Comparison of ENCODE assay signal across 8 mouse cellular contexts in the genomic region with DNA sequence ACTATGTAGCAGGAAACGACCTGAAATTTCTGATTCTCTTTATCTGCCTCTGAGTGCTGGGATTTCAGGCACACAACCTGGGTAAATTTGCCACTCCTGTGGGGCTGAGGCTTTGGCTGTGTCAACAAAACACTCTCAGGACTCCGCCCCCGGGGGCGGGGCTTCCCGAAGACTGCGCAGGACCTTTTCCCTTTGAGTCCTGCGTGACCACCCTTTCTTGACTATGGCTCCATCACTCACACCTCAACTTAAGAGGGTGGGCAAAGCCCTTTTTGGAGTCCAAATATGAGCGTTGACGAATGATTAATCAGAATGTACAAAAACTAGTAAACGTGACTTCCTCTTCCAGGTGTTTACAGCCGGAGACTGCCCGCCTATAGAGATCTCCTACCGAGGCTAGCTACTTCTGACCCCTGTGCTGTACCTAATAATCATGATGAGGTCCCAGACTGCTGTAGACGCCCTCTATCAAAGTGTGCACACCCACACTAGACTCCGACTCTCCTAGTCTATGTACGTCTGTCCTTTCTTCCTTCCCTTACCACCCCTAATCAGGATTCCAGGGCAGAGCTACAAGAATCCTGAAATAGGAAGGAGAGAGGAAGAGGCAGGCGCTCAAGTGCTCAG. TPM values are rescaled to one million over a fixed set of nuclear protein-coding genes. Genes with fewer than 3 reads are reported as not detected.
DNase-seq lines count a peak whose midpoint lies in the region; ATAC-seq lines count a peak whose summit lies in the region.

No protein-coding gene starts in this region.

- H3K4me1 ChIP-seq in heart, embryonic 16.5 days (ENCODE audit: control insufficient read depth, insufficient read depth, low read length), result peaks cover 10% of the 10 kb centered on the region; the same call in 1 of the 2 replicates
- H3K4me1 ChIP-seq in lung, embryonic 15.5 days, result peaks cover 22% of the 10 kb centered on the region

- no peaks in the 10 kb centered on the region for H3K27me3 ChIP-seq in heart, embryonic 16.5 days (ENCODE audit: control insufficient read depth, insufficient read depth, low read length)
- no peaks in the 10 kb centered on the region for H3K27me3 ChIP-seq in lung, embryonic 15.5 days

- H3K36me3 ChIP-seq in heart, embryonic 16.5 days (ENCODE audit: control insufficient read depth, insufficient read depth), result peaks cover 14% of the 10 kb centered on the region
- H3K36me3 ChIP-seq in lung, embryonic 15.5 days, result peaks cover 18% of the 10 kb centered on the region

- H3K9me3 ChIP-seq in heart, embryonic 16.5 days (replicated peaks; ENCODE audit: control insufficient read depth, low read length), result no peaks in the 10 kb centered on the region
- H3K9me3 ChIP-seq in lung, embryonic 15.5 days, result no peaks in the 10 kb centered on the region

- peak overlapping the region; percentile 37 for H3K4me2 ChIP-seq in heart, embryonic 16.5 days (ENCODE audit: low read depth, low read length)
- H3K4me2 ChIP-seq in lung, embryonic 15.5 days, result peak overlapping the region; percentile 35

- H3K4me3 ChIP-seq in heart, embryonic 16.5 days (ENCODE audit: low read length), result peak overlapping the region; percentile 17
- H3K4me3 ChIP-seq in lung, embryonic 15.5 days, result no peak overlapping the region

- DNase-seq in A20 (ENCODE audit: low read depth, low spot score), result peak; percentile 90
- peak; percentile 62 for DNase-seq in T-cell, adult 2 months (ENCODE audit: low spot score)
- peak; percentile 29 for DNase-seq in embryo, embryonic 9.5 days (ENCODE audit: extremely low spot score)
- peak; percentile 85 for DNase-seq in kidney, postnatal 10 days
- DNase-seq in yolk sac, embryonic 10.5 days (ENCODE audit: low spot score), result peak; percentile 72

- 14% methylated on average over 17 of the region's 17 CpGs for WGBS in heart, embryonic 16.5 days
- 14% methylated on average over 17 of the region's 17 CpGs for WGBS in lung, embryonic 15.5 days

- ATAC-seq in heart, embryonic 16.5 days (replicated peaks; ENCODE audit: extremely low read depth, insufficient read depth, low FRiP score), result 0 out of 2 replicates have a peak, but pooled peaks have one; percentile 10
- 0 out of 2 replicates have a peak, but pooled peaks have one; percentile 19 for ATAC-seq in lung, embryonic 15.5 days (ENCODE audit: borderline replicate concordance, extremely low read depth, low FRiP score, low TSS enrichment)
- peak; percentile 22 for ATAC-seq in neutrophil, adult 5-6 weeks (ENCODE audit: extremely low read depth, insufficient number of reproducible peaks, low FRiP score, poor library complexity, severe bottlenecking)

- H3K27ac ChIP-seq in heart, embryonic 16.5 days (ENCODE audit: low read length), result no peak overlapping the region
- peak overlapping the region; percentile 8; the same call in 1 of the 2 replicates for H3K27ac ChIP-seq in lung, embryonic 15.5 days

- H3K9ac ChIP-seq in heart, embryonic 16.5 days (ENCODE audit: low read length), result 0 out of 2 replicates have a peak overlapping the region, but pooled peaks have one; percentile 30
- no peak overlapping the region for H3K9ac ChIP-seq in lung, embryonic 15.5 days

RNA-seq across cellular contexts. Expression of gene D10Jhu81e, which starts 10.2 kb away (rescaled TPM):
- 72.8 and 75.3 TPM in 2 replicates for polyA plus RNA-seq in heart, embryonic 16.5 days (2015; fragmentation: Nextera tagmentation; extraction: Ambion mirVana)
- polyA plus RNA-seq in lung, embryonic 15.5 days (2015; fragmentation: Nextera tagmentation; extraction: Ambion mirVana), result 32.8 and 34.8 TPM in 2 replicates
- total RNA-seq in neutrophil, adult 5-6 weeks (2017), result 33.5 and 38.6 TPM in 2 replicates

RNA-seq across cellular contexts. Expression of gene Pwp2, which starts 25.6 kb away (rescaled TPM):
- 12.4 and 12.6 TPM in 2 replicates for polyA plus RNA-seq in heart, embryonic 16.5 days (2015; fragmentation: Nextera tagmentation; extraction: Ambion mirVana)
- 19.4 and 19.7 TPM in 2 replicates for polyA plus RNA-seq in lung, embryonic 15.5 days (2015; fragmentation: Nextera tagmentation; extraction: Ambion mirVana)
- total RNA-seq in neutrophil, adult 5-6 weeks (2017), result 10.6 and 10.7 TPM in 2 replicates

Comparison
In these comparisons a context has a peak if more than half of its experiments do, and no peak if none do; other contexts are left out.
1. DNase-seq: peak in every context shown above with its lines; median percentile 90 in A20; 85 in kidney, postnatal 10 days; 72 in yolk sac, embryonic 10.5 days; 62 in T-cell, adult 2 months; 29 in embryo, embryonic 9.5 days.